Mouse (Mus musculus) 416B (cell line): Measurements from ENCODE around the gene Chsy1.

Source experiments
- DNase-seq: peaks from one replicate; pipeline ENCODE4 v3.0.0; 2011; ENCODE audit warnings: low read depth

Gene Chsy1

GRCm38 (mm10) chr7:66214477-66214876 lies 105.2 kb downstream of the Chsy1 start:
- no peak for DNase-seq

DNA sequence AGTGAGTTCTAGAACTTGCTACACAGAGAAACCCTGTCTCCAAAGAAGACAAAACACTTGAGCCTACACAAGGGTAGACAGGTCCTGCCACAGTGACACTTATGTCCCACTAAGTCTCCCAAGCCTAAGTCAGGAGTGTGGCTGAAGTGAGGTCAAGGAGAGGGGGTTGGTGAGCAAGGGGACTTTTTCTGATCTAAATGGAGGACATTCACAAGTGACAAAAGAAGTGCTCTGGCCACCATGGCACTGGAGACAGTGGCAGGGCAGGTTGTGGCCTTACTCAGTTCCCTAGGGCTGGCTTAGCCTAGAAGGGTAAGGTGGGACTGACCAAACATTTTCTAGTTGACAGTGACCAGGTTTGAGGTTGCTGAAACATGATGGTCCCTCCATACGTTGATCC lies 106.6 kb downstream of the Chsy1 start:
- no peak for DNase-seq

DNA sequence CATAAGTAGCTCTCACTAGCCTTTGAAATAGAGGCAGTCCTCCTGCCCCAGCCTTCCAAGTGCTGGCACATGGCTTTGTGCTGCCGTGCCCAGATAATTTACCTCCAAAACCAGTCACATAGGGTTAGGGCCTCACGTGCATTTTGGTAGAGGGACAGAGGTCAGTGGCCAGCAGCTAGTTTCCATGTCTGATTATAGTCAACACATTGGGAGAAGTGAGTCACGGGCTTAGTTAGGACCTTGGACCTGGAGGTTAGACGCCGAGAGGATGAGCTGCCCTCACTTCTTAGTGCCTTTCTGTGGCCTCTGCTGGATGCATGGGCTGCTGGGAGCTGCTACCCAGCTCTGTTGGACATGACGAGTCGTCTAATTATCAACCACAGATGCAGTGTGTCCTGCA lies 107.7 kb downstream of the Chsy1 start:
- no peak for DNase-seq

GRCm38 (mm10) chr7:66217531-66218094 lies 108.3 kb downstream of the Chsy1 start:
- no peak for DNase-seq

DNA sequence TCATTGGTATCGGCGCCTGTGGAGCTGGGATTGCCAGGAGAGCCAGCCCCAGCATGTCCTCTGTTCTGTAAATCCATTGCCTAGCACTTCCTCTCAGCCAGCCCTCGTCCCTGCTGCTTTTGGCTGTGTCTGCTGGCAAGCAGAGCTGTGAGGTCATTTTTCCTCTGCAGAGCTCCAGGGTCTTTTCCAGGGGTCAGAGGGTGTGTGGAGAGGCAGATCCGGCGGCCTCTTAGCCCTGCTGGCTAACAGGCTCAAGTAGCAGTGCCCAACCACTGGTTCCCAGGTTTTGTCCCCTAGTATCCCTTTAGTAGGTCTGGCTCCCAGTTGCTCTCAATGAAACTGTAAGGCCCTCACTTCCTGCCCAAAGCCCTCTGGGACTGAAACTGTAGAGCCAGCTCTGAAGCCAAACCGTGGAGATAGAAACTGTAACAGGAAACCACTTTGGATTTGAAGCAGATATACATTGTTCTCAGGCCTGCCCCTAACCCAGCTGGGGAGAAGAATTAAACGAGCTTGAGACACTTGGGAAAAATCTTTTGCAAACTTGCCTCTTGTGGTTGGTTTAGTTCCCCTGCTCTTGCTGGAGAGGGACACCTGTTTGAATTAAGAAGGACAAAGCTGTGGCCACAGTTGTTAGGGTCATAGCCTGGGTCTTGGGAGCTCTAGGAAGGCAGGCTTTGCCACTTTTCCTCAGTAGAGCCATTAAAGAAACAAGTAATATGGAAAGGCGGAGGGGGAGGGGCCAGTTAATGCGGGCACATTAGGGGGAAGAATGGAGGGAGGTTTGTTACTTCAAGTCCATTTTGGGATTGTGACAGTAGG lies 109.1 kb downstream of the Chsy1 start:
- DNase-seq: peak; percentile 71

DNA sequence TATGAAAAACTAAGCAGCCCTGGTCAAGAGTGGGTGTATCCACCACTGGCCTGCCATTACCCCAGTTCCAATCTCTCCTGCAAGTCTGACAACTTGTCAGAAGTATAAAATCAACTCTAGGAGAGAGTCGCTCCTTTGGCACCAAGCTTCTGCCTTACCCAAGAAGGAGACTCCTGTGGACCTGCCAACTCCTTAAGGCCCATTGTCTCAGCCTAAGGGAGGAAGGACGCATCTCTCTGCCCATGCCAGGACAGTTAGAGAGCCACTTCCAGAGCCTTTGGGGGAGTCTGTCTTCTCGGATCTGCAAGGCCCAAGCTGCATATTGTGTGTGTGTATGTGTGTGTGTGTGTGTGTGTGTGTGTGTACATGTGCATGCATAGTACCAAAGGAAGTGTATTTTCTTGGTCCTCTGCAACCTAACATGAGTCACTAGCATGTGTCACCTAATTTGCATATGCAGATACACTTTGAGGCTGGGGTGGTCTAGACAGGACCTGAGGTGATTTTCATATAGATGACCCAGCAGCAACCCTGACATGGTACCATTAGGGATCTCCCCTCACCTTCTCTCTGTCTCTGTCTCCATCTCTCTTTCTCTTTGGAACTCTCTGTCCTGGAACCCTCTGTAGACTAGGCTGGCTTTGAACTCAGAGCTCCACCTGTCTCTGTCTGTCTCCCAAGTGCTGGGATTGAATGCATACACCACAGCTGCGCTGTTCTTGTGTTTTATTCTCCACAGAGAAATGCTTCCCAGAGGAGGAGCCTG lies 109.9 kb downstream of the Chsy1 start:
- peak; percentile 66 for DNase-seq

DNA sequence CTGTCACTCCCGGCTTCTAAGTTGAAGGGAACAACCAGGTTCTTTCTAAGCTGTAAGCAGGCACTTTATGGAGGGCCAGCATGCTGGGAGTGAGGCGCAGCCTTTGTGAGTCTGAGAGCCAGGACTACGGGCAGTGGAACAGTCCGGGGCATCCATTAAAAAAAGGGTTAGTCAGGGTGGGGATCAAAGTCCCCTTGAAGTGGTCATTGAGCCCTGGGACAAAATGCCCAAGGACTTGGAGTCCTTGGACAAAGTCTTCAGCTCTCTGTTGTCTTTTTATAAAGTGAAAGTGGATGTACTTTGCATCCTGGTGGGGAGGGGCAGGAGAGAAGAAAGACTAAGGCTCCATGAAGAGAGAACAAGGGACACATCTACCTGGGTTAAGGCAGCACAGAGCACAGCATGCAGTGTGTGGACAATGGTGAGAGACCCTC lies 110.5 kb downstream of the Chsy1 start:
- DNase-seq: no peak

DNA sequence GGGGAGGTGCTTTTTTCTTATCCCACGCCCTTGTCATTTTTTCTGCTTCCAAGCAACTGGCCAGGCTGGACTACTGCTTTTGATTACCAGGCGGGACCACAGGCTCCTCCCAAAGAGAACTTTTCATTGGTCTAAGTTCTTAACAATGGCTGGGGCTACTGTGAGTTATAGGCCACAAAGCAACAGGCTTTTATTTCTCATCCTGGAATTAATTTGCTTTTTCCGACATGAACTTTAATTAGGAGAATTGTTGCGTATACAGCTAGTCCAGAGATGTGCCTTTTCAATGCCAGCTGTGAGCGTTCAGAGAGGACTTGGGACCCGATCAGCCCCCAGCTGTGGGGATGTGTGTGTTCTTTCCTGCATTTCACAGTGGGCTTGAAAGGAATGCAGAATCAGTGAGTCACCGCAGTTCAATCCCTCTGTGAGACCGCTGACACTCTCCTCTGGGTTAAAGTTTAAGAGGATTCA lies 113.3 kb downstream of the Chsy1 start:
- no peak for DNase-seq
